Mouse (Mus musculus): ENCODE results near the gene Map3k3.

GRCm38 (mm10) chr11:106045780-106046179 is 38.6 kb upstream of the Map3k3 start:
- TF ChIP-seq CTCF (IDR thresholded peaks at IDR 0.05) (no peak), EP300 (IDR thresholded peaks at IDR 0.05) (no peak)

Measured in lung, postnatal 0 days (tissue).